Mouse (Mus musculus): ENCODE data around the gene Dtx2. TPM values are rescaled to one million over a fixed set of nuclear protein-coding genes. Genes with fewer than 3 reads are reported as not detected.

The Dtx2 gene
- total and polyA plus RNA-seq, 3 experiments: 11.9 to 17.2 TPM; not detected in 1

DNA sequence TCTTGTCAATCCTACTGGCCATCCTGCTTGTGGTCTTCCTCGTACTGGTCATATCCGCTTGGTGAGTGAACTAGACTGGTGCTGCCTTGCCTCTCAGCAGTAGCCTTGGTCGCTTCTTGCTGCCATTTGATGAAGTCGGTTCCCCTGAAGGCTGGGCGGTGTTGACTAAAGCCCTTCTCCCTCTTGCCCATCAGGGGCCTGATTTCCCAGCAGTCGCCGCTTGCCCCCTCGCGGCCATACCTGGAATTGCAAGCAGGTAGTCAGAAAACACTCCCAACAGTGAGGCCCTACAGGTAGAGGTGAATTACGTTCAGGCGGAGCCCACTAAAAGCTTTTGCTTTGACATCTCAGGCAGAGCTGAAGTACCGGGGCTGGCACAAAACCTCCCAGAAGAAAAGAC lies 67.0 kb downstream of the Dtx2 start:
- Histone ChIP-seq H3K36me3 (ENCODE audit: control insufficient read depth in 1 of 2, insufficient read depth in 2 of 2, low read length in 2 of 2) (peaks cover 0 to 2% of the 10 kb centered on the region in 2 experiments; a peak in 1 of 4 replicates), H3K4me3 (ENCODE audit: control insufficient read depth in 1 of 2, insufficient read depth in 1 of 2, low read depth in 2 of 2, low read length in 2 of 2) (no peak overlapping the region), H3K9ac (ENCODE audit: control insufficient read depth, low read depth, low read length, poor library complexity, severe bottlenecking) (no peak overlapping the region), H3K9me3 (replicated peaks; ENCODE audit: insufficient read depth, low read length) (no peaks in the 10 kb centered on the region), H3K4me1 (ENCODE audit: control insufficient read depth in 1 of 2, insufficient read depth in 2 of 2, low read length in 2 of 2) (0 out of 4 replicates have a peak, but pooled peaks cover 0 to 2% of the 10 kb centered on the region in 2 experiments), H3K27me3 (ENCODE audit: control insufficient read depth in 1 of 2, insufficient read depth in 2 of 2, low read length in 2 of 2) (peaks cover 8 to 12% of the 10 kb centered on the region in 2 experiments), H3K79me2 (ENCODE audit: control insufficient read depth, insufficient read depth, low read length, poor library complexity) (no peaks in the 10 kb centered on the region), H3K27ac (ENCODE audit: control insufficient read depth, low read depth, low read length) (no peak overlapping the region)
- DNase-seq (ENCODE audit: low read depth, low spot score): peak; percentile 68
- TF ChIP-seq SIN3A (IDR thresholded peaks at IDR 0.05; ENCODE audit: low read length): 0 out of 2 replicates have a peak, but pooled peaks have one; percentile 30
- no peak for TF ChIP-seq KAT2A (conservative IDR thresholded peaks at IDR 0.05; ENCODE audit: low read depth, low read length)
- no peak for TF ChIP-seq RCOR1 (IDR thresholded peaks at IDR 0.05; ENCODE audit: low read depth, low read length)
- TF ChIP-seq ZKSCAN1 (IDR thresholded peaks at IDR 0.05; ENCODE audit: low read depth, low read length): no peak
- no peak for TF ChIP-seq CHD2 (IDR thresholded peaks at IDR 0.05; ENCODE audit: low read length)
- TF ChIP-seq NRF1 (IDR thresholded peaks at IDR 0.05; ENCODE audit: insufficient read depth, low read depth, low read length, poor library complexity, severe bottlenecking): no peak
- TF ChIP-seq USF2 (IDR thresholded peaks at IDR 0.05; ENCODE audit: borderline replicate concordance in 1 of 2, insufficient read depth in 1 of 2, low read depth in 1 of 2, low read length in 2 of 2): no peak
- TF ChIP-seq MYC (IDR thresholded peaks at IDR 0.05; ENCODE audit: low read depth, low read length): no peak
- TF ChIP-seq POLR2AphosphoS5 (IDR thresholded peaks at IDR 0.05; ENCODE audit: borderline replicate concordance, low read depth, low read length): no peak
- no peak for TF ChIP-seq TAL1 (IDR thresholded peaks at IDR 0.05; ENCODE audit: low read length)
- no peak for TF ChIP-seq USF1 (IDR thresholded peaks at IDR 0.05; ENCODE audit: low read depth, low read length)
- no peak for TF ChIP-seq MAX (IDR thresholded peaks at IDR 0.05; ENCODE audit: low read length)
- TF ChIP-seq MAZ (IDR thresholded peaks at IDR 0.05; ENCODE audit: low read depth, low read length): no peak
- TF ChIP-seq MXI1 (IDR thresholded peaks at IDR 0.05; ENCODE audit: low read depth, low read length): no peak
- no peak for TF ChIP-seq JUND (IDR thresholded peaks at IDR 0.05; ENCODE audit: low read depth, low read length)
- no peak for TF ChIP-seq E2F4 (IDR thresholded peaks at IDR 0.05; ENCODE audit: borderline replicate concordance, low read depth, low read length)
- TF ChIP-seq ZNF384 (IDR thresholded peaks at IDR 0.05; ENCODE audit: low read depth, low read length): no peak
- TF ChIP-seq CHD1 (IDR thresholded peaks at IDR 0.05; ENCODE audit: low read depth, low read length): no peak
- no peak for TF ChIP-seq UBTF (IDR thresholded peaks at IDR 0.05; ENCODE audit: borderline replicate concordance, insufficient read depth, low read depth, low read length)
- no peak for TF ChIP-seq POLR2A (IDR thresholded peaks at IDR 0.05; ENCODE audit: control insufficient read depth in 1 of 2, insufficient read depth in 1 of 2, low read depth in 1 of 2, low read length in 2 of 2, poor library complexity in 1 of 2)
- TF ChIP-seq NELFE (IDR thresholded peaks at IDR 0.05; ENCODE audit: low read depth, low read length): no peak
- TF ChIP-seq MYB (IDR thresholded peaks at IDR 0.05; ENCODE audit: low read depth, low read length): no peak
- no peak for TF ChIP-seq POLR2AphosphoS2 (IDR thresholded peaks at IDR 0.05; ENCODE audit: low read length)
- TF ChIP-seq ZMIZ1 (IDR thresholded peaks at IDR 0.05; ENCODE audit: low read depth, low read length): no peak
- TF ChIP-seq GATA1 (IDR thresholded peaks at IDR 0.05; ENCODE audit: low read depth, low read length): no peak
- peak; percentile 83 for TF ChIP-seq SMC3 (IDR thresholded peaks at IDR 0.05; ENCODE audit: low read depth, low read length)
- TF ChIP-seq EP300 (IDR thresholded peaks at IDR 0.05; ENCODE audit: low read depth in 1 of 2, low read length in 2 of 2): no peak
- no peak for TF ChIP-seq ELF1 (IDR thresholded peaks at IDR 0.05; ENCODE audit: low read depth, low read length)
- TF ChIP-seq RAD21 (IDR thresholded peaks at IDR 0.05; ENCODE audit: low read depth, low read length): peak; percentile 88
- no peak for TF ChIP-seq HCFC1 (IDR thresholded peaks at IDR 0.05; ENCODE audit: low read depth, low read length)
- no peak for TF ChIP-seq TBP (IDR thresholded peaks at IDR 0.05; ENCODE audit: low read depth, low read length)
- no peak for TF ChIP-seq GABPA (IDR thresholded peaks at IDR 0.05; ENCODE audit: low read depth, low read length)
- TF ChIP-seq MAFK (IDR thresholded peaks at IDR 0.05; ENCODE audit: borderline replicate concordance, low read depth, low read length): no peak
- peak; percentile 91 to 96 (median 94) for TF ChIP-seq CTCF (IDR thresholded peaks at IDR 0.05 in 2 of 3, conservative IDR thresholded peaks at IDR 0.05 in 1 of 3; ENCODE audit: control insufficient read depth in 1 of 3, insufficient read depth in 1 of 3, low read depth in 2 of 3, low read length in 3 of 3, poor library complexity in 1 of 3, severe bottlenecking in 1 of 3)
- TF ChIP-seq BHLHE40 (IDR thresholded peaks at IDR 0.05; ENCODE audit: borderline replicate concordance, low read depth, low read length): 0 out of 2 replicates have a peak, but pooled peaks have one; percentile 17
- no peak for TF ChIP-seq TCF12 (IDR thresholded peaks at IDR 0.05; ENCODE audit: low read depth, low read length)
- TF ChIP-seq MEF2A (IDR thresholded peaks at IDR 0.05; ENCODE audit: extremely low read depth, insufficient replicate concordance, low read depth, low read length, poor library complexity, severe bottlenecking): no peak
- TF ChIP-seq ETS1 (IDR thresholded peaks at IDR 0.05; ENCODE audit: low read depth, low read length): no peak

Measured in MEL (cell line).